Mouse (Mus musculus) B cell, adult 2 months (primary cell): ENCODE data around the gene Clcnkb.

ENCODE experiments used
- DNase-seq, 2 experiments: peaks; one replicate each; pipeline ENCODE4 v3.0.0; 2022

Gene Clcnkb

DNA sequence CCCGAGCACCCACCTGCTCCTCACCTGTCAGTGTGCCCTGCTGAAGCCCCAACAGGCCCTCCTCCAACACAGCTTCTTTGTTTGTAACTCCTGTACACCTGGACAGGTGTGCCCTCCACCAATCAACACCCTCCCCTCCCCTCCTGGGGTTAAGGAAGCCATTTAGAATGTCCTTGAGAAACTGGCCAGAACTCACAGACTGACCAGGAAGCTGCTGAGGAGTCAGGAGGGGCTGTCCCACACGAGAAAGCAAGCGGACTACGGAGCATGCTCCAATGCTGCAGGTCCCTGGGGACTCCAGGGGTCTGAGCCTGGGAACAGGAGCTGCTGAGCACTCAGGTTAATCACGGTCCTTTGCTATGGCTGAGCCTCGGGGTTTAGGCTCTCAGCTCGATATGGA is at the start of gene Clcnkb:
TSS of gene Clcnkb (minus strand) at position 91 of the 400 bp plus-strand sequence.
- DNase-seq = no peak

DNA sequence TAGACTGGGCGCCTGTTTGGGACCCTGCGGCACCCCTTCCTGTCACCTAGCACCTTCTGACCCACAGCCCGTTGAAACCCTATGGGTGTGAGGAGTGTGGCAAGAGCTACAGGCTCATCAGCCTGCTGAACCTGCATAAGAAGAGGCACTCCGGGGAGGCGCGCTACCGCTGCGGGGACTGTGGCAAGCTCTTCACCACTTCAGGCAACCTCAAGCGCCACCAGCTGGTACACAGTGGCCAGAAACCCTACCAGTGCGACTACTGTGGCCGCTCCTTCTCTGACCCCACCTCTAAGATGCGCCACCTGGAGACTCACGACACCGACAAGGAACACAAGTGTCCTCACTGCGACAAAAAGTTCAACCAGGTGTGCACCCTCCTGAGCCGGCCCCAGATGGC is 48.9 kb upstream of the Clcnkb start:
- no peak for DNase-seq

DNA sequence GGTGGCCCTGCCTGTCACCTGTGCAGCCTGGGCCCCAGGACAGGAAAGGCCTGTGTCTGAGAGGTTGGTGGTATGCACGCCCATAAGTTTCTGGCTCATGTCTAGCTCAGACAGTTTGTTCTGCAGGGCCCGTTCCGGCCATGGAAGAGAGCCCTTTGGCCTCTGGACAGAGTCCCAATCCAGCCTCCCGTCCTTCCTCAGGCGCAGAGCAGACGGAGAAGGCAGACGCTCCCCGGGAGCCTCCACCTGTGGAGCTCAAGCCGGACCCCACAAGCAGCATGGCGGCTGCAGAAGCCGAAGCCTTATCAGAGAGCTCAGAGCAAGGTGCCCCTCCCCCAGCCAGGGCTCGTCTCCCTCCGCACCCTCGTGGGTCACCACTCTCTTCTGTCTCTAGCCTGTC is 47.7 kb upstream of the Clcnkb start:
- no peak for DNase-seq

DNA sequence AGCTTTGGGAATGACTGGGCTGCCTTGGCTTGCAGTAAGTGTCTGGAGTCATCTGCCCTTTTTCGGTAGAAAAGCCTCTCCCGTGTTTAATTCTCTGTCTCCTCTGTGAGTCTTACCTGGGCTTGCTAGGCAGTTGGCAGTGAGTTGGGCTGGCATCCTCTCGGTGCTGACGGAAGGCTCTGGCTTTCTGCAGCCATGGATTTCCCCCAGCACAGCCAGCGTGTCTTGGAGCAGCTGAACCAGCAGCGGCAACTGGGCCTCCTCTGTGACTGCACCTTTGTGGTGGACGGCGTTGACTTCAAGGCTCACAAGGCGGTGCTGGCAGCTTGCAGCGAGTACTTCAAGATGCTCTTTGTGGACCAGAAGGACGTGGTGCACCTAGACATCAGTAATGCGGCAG is 45.8 kb upstream of the Clcnkb start:
- no peak for DNase-seq

DNA sequence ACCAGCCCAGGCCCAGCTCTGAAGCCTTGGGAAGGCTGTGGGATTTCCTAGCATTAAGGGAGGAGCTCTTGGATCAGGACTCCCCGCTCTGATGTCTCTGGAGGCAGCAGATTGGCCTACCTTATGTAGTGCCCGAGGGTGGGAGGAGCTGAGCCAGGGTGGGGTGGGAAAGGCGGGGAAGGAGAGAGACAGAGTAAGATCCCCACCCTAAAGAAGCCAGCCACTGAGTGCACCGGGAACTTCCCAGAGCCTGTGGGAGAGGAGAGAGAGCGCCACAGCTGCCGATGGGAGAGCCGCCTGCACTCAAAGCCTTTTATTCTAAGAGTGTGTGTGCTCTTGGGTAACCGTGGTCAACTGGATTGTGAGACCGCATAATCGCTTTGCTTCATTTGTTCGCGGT is 45.3 kb upstream of the Clcnkb start:
- DNase-seq = no peak

GRCm38 (mm10) chr4:141460481-141460880 is 44.7 kb upstream of the Clcnkb start:
- DNase-seq = no peak

DNA sequence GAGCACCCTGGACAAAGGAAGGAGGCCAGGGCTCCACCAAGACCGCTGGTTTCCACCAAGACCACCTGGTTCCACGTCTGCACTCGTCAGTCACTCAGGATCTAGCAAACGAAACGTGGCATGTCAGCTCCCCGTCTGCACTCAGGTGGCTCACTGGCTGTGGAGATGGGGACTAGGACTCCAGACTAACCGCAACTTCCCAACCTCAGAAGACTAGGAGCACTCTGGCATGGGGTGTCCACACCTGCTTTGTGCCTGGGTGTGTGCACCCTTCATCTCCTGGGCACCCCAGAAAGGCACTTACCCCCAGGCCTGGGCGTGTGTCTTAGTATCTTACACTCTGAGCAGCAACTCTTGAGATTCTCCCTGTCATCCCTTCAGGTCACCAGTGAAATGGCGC is 44.0 kb upstream of the Clcnkb start:
- DNase-seq = no peak

DNA sequence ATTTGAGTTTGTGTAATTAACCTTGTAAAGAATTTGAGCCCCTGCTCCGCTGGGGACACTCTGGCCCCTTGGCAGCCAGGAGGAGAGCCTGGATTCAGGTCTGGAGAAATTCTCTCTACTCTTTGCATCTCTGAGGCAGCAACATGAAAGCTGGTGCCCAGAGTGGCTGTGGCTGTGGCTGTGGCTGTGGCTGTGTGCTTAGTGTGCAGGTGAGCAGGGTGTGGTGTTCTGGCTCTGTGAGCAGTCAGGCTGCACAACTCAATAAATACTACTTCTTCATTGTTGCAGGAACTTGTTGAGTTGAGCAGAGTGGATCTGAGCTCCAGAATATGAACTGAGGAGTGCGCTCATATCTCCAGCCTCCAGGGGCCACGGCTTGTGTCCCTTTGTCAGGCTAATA is 43.1 kb upstream of the Clcnkb start:
- no peak for DNase-seq

DNA sequence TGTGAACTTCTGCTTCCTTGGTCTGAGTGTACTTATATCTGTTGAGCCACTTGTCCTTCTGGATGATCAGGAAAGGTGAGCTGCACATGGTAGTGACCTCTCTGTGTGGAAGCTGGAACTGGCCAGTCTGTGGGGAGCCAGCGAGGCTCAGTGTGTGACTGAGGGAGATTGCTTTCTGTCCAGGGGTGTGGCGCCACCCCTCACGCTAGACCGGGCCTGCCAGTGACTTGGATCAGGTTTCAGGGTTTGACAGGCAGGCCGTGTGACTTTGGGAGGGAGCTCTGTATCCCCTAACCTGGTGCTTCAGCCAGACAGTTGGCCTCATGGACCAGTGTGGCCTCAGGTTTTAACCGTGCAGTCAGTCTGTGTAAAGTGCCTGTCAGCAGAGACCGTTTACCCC is 42.4 kb upstream of the Clcnkb start:
- DNase-seq = no peak

GRCm38 (mm10) chr4:141456193-141456938 is 40.6 kb upstream of the Clcnkb start:
- DNase-seq = no peak

- no peak for DNase-seq
Measured at GRCm38 (mm10) chr4:141455526-141455925, 39.7 kb upstream of the Clcnkb start.

DNA sequence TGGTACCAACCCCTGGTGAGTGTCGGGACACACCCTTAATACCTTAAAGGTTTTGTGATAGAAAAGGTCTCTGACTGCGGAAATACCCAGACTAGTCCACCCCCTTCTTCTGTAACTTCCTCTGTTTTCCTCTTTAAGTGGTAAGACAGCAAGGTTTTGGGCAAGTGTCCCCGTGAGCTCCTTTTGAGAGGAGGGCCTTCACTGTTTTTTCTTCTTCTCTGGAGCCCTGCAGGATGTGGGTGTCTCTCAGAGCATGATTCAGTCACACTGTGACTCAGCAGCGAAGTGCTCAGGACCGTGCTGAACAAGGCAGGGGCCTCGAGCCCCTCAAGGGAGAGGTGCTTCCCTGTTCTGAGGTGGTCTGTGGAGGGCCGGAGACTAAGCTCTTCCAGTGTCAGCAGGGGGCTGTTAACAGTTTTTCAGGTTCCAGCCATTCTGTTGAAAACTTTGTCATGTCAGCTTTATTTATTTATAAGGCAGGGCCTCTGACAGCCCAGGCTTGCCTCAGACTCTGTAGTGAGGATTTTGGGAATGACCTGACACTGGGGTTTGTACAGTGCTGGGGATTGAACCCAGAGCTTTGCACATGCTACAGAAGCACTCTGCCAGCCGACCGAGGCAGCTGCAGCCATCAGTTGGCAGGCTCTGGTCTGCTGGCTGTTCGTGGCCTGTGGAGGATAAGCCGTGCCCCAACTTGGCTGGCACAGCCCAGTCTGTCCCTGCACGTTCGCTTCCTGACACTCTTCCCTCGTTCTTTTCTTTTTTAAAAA is 39.0 kb upstream of the Clcnkb start:
- DNase-seq = peak; percentile 17 to 25

DNA sequence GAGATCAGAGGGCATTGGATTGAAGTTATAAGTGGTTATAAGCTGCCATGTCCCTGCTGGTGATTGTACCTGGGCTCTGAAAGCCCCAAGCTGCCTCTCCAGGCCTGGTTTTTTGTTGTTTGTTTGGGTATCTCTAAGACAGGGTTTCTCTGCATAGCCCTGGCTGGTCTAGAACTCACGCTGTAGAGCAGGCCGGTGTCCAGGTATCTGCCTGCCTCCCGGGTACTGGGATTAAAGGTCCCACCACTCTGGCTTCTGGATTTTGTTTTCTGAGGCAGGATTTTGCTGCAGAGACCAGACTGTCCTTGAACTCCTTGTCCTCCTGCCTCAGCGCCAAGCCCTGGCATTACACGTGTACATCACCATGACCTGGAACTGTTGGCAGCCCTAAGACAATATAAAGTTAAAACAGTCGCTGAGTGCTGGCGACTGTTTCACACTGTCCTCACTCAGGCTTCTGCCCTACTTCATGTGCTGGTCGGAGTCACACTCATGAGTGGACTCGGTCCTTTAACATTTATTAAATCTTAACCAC is 36.2 kb upstream of the Clcnkb start:
- DNase-seq = no peak

DNA sequence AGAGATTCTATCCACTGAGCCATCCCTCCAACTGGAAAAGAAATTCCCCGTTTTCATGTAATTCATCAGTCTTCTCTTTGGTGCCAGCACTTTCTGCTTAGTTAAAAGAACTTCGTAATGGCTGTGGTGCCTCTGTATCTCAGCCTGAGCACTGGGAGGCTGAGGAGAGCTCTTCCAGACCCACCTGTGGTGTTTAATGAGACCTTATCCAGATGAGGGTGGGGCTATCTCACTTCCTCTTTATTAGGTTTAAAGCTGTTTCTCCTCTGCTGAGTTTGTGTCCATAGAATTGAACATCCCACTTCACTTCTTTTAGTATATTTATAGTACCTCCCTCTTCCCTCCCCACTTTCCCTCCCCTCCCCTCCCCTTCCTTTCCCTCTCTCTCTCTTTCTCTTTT is 35.4 kb upstream of the Clcnkb start:
- DNase-seq = no peak

DNA sequence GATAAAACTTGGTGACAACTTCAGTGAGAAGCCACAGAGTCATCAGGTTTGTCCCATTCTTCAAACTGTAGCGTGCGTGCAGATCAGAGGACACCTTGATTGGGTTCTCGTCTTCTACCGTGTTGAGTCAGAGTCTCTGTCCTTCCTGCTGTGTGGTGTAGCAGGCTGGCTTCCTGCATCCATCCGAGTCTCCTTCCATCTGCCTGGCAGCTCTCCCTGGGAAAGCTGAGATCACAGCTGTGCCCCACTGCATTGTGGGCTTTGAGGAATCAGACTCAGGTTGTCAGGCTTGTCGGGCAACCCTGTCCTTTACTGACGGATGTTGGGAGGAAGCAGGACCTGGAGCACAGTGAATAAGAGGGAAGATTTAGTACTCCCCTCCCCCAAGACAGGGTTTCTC is 30.4 kb upstream of the Clcnkb start:
- DNase-seq = no peak

DNA sequence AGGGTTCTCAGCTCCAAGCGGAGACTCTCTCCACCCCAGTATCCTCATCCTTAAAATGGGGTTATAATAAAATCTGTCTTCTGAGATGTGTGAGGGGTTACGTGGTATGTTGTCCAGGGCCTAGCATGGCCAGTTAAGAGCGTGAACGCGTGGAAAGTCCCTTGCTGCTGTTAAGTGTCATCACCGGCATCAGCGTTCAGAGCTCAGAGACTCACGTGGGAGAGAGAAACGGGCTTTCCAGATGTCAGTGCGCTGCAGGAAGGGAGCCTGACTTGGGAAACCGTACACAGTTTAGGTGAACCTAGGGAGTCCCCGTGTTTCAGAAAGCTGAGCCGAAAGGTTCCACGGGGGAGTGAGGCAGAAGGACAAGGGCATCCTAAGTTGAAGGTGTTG is 29.5 kb upstream of the Clcnkb start:
- DNase-seq = peak in 1 of 2 experiments; percentile 23

DNA sequence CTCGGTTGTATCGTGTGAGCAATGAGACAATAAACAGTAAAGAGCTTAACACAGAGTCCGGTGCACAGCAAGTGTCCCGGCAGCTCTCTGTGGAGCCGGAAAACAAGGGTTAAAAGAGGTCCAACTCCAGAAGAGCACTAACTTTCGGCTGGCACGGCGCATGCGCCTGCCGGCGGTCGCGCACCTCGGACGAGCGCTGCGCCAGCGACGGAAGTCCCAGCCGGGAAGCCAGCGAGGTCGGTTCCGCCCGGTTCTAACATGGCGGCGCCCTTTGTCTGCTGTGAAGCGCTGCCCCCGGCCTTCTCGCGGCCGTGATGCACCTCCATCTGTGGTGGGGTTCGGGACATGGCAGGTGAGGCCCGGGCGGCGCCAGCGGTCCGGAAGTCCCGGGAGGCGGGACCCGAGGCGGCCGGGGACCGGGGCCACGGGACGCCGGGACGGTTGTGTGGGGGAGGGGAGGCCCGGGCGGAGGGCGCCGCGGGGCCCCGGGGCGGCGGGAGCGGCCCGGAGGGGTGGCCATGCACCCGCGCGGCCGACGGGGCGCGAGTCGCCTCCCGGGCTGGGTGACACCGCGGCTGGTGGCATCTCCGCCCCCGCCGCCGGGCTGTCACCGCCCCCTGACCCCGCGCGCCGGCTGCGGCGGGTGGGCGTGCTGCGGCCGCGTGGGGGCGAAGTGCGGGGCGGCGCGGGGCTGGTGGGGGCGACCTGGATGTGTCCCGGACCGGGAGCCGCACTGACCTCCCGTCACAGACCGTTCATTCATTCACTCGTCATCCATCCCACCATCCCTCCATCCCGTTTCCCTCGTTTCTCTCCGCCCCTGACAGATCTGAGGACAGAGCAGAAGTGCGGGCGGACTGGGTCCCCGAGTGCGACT is 28.9 kb upstream of the Clcnkb start, which contains the start of gene Zbtb17:
TSS of gene Zbtb17 (plus strand) at position 204 of the 877 bp plus-strand sequence.
- DNase-seq = peak; percentile 92 to 94

DNA sequence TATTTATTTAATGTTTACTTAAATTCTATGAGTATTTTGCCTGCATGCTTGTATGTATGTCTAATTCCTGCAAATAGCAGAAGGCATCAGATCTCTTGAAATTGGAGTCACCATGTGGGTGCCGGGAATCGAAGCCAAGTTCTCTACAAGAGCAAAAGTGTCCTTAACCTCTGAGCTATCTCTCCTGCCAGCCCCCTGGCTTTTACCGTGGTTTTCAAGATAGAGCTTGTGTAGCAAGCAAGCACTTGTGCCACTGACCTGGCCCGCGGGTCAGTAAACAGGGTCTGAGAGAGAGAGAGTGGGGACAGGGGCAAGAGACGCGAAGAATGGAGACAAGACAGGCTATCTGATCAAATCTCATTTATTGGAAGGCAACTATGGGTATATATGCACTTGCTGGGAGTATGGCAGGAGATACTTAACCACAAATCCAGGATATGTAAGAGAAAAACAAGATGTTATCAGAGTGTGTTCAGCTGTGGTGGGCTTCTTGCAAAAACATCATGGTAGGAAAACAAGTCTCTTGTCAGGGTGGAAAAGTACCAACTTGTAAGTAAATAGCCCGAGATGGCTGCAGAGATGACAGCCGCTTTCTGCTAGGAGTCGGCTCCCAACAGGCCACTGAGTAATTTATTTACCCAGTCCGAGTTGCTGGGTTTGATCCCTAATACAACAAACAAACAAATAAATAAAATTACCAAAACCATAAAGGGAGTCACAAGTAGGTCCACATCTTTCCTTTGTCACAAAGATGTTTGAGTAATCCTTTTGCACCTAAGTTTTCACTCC is 28.0 kb upstream of the Clcnkb start:
- DNase-seq = no peak

- no peak for DNase-seq
Measured at GRCm38 (mm10) chr4:141440877-141441276, 25.1 kb upstream of the Clcnkb start.

DNA sequence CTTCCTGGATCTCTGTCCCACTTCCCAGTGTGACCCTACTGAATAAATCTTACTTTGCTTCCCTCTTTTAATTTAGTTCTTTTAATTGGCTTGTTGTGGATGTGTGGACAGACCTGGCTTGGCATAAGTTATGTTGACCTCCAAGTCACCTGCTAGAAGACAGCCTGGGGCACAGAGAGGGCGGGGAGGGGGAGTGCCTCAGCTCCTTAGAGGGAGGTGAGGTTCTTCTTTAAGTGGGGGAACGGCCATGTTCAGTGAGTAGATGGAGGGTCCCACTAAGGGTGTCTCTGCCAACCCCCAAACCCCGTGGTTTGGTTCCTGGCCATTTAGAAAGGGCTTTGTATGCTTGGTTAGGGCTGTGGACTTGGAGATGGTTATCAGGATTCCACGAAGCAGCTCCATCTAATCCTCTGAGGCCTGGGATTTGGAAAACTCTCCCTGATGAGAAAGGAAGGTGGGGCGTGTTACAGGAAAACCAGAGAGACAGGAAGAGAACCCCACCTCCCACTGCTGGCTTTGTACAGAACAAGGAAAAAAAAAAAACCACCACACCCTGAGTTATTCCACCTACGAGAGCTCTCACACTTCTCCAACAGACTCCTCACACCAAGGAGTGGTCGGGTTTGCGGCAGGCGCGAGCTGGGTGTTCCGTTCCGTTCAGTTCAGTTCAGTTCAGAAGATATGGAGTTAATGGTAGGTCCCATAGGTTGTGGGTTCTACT is 23.4 kb upstream of the Clcnkb start:
- DNase-seq = no peak

- DNase-seq = no peak
Measured at GRCm38 (mm10) chr4:141435974-141436373, 20.2 kb upstream of the Clcnkb start, which contains the start of gene Srarp. Gene Srarp, minus strand, starts transcription at chr4:141436105.
